Mouse (Mus musculus) effector memory CD4-positive, alpha-beta T cell, adult 7 months (primary cell): ENCODE measurements around the gene Tjap1. TPM values are rescaled to one million over a fixed set of nuclear protein-coding genes. Genes with fewer than 3 reads are reported as not detected.

ENCODE experiments used
- polyA plus RNA-seq: library from polyadenylated mRNA; unstranded; fragments of 100-300 nt; shearing (Covaris generic); gene quantifications from one replicate; pipeline ENCODE4 v1.2.1, GENCODE M21; 2017

Gene Tjap1
- polyA plus RNA-seq: 57.7 TPM

GRCm38 (mm10) chr17:46282483-46283123, at the start of gene Tjap1:
Gene Tjap1, minus strand, starts transcription at chr17:46283026.

GRCm38 (mm10) chr17:46327906-46328534, 45.2 kb upstream of the Tjap1 start, which contains the start of gene Abcc10:
Gene Abcc10, minus strand, starts transcription at chr17:46328352.

GRCm38 (mm10) chr17:46297364-46298219, 14.8 kb upstream of the Tjap1 start, which contains the start of gene Dlk2:
Gene Dlk2, plus strand, starts transcription at chr17:46297421.

GRCm38 (mm10) chr17:46253452-46254084, 29.3 kb downstream of the Tjap1 start, which contains the start of gene Lrrc73:
Gene Lrrc73, plus strand, starts transcription at chr17:46253531.

GRCm38 (mm10) chr17:46247512-46248188, 35.2 kb downstream of the Tjap1 start, which contains the start of the genes Polr1c and Yipf3:
Gene Polr1c, minus strand, starts transcription at chr17:46248054.
Gene Yipf3, plus strand, starts transcription at chr17:46248080.

Other genes starting within 250 kb of the Tjap1 start
- gene Mrps18a, start 172.0 kb downstream of the Tjap1 start, polyA plus RNA-seq: 75.2 TPM
- 1.0 TPM for gene Rsph9, start 138.8 kb downstream of the Tjap1 start, polyA plus RNA-seq
- gene Mad2l1bp, start 129.5 kb downstream of the Tjap1 start, polyA plus RNA-seq: 35.9 TPM
- 62.6 TPM for gene Gtpbp2, start 122.0 kb downstream of the Tjap1 start, polyA plus RNA-seq
- gene Polh, start 80.4 kb downstream of the Tjap1 start, polyA plus RNA-seq: 3.1 TPM
- 23.4 TPM for gene Xpo5, start 80.2 kb downstream of the Tjap1 start, polyA plus RNA-seq
- gene Polr1c, start 35.0 kb downstream of the Tjap1 start, polyA plus RNA-seq: 69.3 TPM
- gene Yipf3, start 34.9 kb downstream of the Tjap1 start, polyA plus RNA-seq: 150 TPM
- not detected for gene Lrrc73, start 29.5 kb downstream of the Tjap1 start, polyA plus RNA-seq
- gene Dlk2, start 14.4 kb upstream of the Tjap1 start, polyA plus RNA-seq: not detected
- 6.7 TPM for gene Abcc10, start 45.3 kb upstream of the Tjap1 start, polyA plus RNA-seq
- 10.6 TPM for gene Zfp318, start 100.7 kb upstream of the Tjap1 start, polyA plus RNA-seq
- not detected for gene Crip3, start 145.9 kb upstream of the Tjap1 start, polyA plus RNA-seq
- not detected for gene Slc22a7, start 155.4 kb upstream of the Tjap1 start, polyA plus RNA-seq
- gene Ttbk1, start 204.6 kb upstream of the Tjap1 start, polyA plus RNA-seq: 0.13 TPM
- gene Dnph1, start 213.7 kb upstream of the Tjap1 start, polyA plus RNA-seq: 0.96 TPM